In genomic region chr10:117378642-117379041, GRCm38 (mm10) we compare ENCODE assay signal across 28 mouse cellular contexts.
"Had no signal": no experiment of that assay in that cellular context is flagged by ENCODE, and none has a peak within 500 bp of the region (broad histone marks: within the 10 kb centered on the region; RNA-seq: fewer than 3 reads in every experiment).

No protein-coding gene starts in this region.

- H3K9ac ChIP-seq: heart, embryonic 12.5 days; heart, embryonic 13.5 days; heart, embryonic 15.5 days; hindbrain, embryonic 12.5 days; hindbrain, embryonic 13.5 days; hindbrain, embryonic 15.5 days; intestine, embryonic 15.5 days; kidney, embryonic 15.5 days had no signal

- DNase-seq: heart, postnatal 14 days; heart, postnatal 36 days; heart, postnatal 4 days; kidney, adult 11 months; kidney, adult 18-20 months; kidney, adult 2 months; kidney, adult 8-10 months; kidney, adult 9 months; kidney, postnatal 10 days; kidney, postnatal 14 days; kidney, postnatal 25 days; kidney, postnatal 36 days; kidney, postnatal 4 days; layer of hippocampus, adult 9-11 months; layer of hippocampus, postnatal 36 days had no signal

- H3K27ac ChIP-seq: heart, embryonic 10.5 days; heart, embryonic 13.5 days; heart, embryonic 15.5 days; hindbrain, embryonic 10.5 days; hindbrain, embryonic 12.5 days; hindbrain, postnatal 0 days; intestine, embryonic 15.5 days; kidney, embryonic 15.5 days; kidney, postnatal 0 days; left cerebral cortex, adult 2 months had no signal

- H3K27me3 ChIP-seq: heart, embryonic 12.5 days; heart, embryonic 13.5 days; heart, embryonic 15.5 days; hindbrain, embryonic 12.5 days; hindbrain, embryonic 13.5 days; hindbrain, embryonic 15.5 days; intestine, embryonic 15.5 days; kidney, embryonic 15.5 days had no signal

- H3K4me3 ChIP-seq: heart, embryonic 10.5 days; heart, embryonic 12.5 days; heart, embryonic 13.5 days; heart, embryonic 15.5 days; hindbrain, embryonic 10.5 days; hindbrain, embryonic 12.5 days; hindbrain, embryonic 13.5 days; intestine, embryonic 15.5 days; kidney, embryonic 15.5 days; left cerebral cortex, adult 2 months had no signal

- H3K9me3 ChIP-seq: heart, embryonic 10.5 days; heart, embryonic 12.5 days; heart, embryonic 13.5 days; heart, embryonic 15.5 days; hindbrain, embryonic 10.5 days; hindbrain, embryonic 12.5 days; hindbrain, embryonic 13.5 days; hindbrain, embryonic 15.5 days; intestine, embryonic 15.5 days; kidney, embryonic 15.5 days had no signal

- H3K36me3 ChIP-seq: heart, embryonic 10.5 days; heart, embryonic 12.5 days; heart, embryonic 13.5 days; heart, embryonic 15.5 days; hindbrain, embryonic 10.5 days; hindbrain, embryonic 12.5 days; hindbrain, embryonic 13.5 days; hindbrain, embryonic 15.5 days; intestine, embryonic 15.5 days; kidney, embryonic 15.5 days had no signal
